Mouse (Mus musculus): ENCODE results near the gene Palm. TPM values are rescaled to one million over a fixed set of nuclear protein-coding genes. Genes with fewer than 3 reads are reported as not detected.

Gene Palm
- polyA plus RNA-seq, 1 experiment = 53.3 TPM

- Histone ChIP-seq H3K9ac (ENCODE audit: low read depth, poor library complexity, severe bottlenecking) (peak overlapping the region; percentile 93), H3K27ac (ENCODE audit: insufficient read depth, low read length) (peak overlapping the region; percentile 89), H3K4me1 (ENCODE audit: control insufficient read depth, insufficient read depth, low read length) (peaks cover 11% of the 10 kb centered on the region), H3K36me3 (ENCODE audit: control insufficient read depth, insufficient read depth, low read length, poor library complexity, severe bottlenecking) (peaks cover 34% of the 10 kb centered on the region), H3K27me3 (ENCODE audit: control insufficient read depth, insufficient read depth, low read length, poor library complexity, severe bottlenecking) (no peaks in the 10 kb centered on the region), H3K4me3 (ENCODE audit: low read depth, low read length) (peak overlapping the region; percentile 80), H3K9me3 (replicated peaks; ENCODE audit: control insufficient read depth, insufficient read depth, low read length, poor library complexity, severe bottlenecking) (no peaks in the 10 kb centered on the region)
- TF ChIP-seq EP300 (IDR thresholded peaks at IDR 0.05; ENCODE audit: insufficient read depth, low read depth, low read length) = no peak
- no peak for TF ChIP-seq CTCF (IDR thresholded peaks at IDR 0.05; ENCODE audit: low read depth, low read length)
- no peak for TF ChIP-seq POLR2A (IDR thresholded peaks at IDR 0.05; ENCODE audit: insufficient read depth, low read length)
These were observed 61.6 kb downstream of the Palm start for GRCm38 (mm10) chr10:79854801-79855541.

GRCm38 (mm10) chr10:79855558-79856184, 62.3 kb downstream of the Palm start:
- TF ChIP-seq POLR2A (IDR thresholded peaks at IDR 0.05; ENCODE audit: insufficient read depth, low read length) = no peak
- no peak for TF ChIP-seq EP300 (IDR thresholded peaks at IDR 0.05; ENCODE audit: insufficient read depth, low read depth, low read length)
- no peak for TF ChIP-seq CTCF (IDR thresholded peaks at IDR 0.05; ENCODE audit: low read depth, low read length)
- Histone ChIP-seq H3K27me3 (ENCODE audit: control insufficient read depth, insufficient read depth, low read length, poor library complexity, severe bottlenecking) (no peaks in the 10 kb centered on the region), H3K9me3 (replicated peaks; ENCODE audit: control insufficient read depth, insufficient read depth, low read length, poor library complexity, severe bottlenecking) (no peaks in the 10 kb centered on the region), H3K4me1 (ENCODE audit: control insufficient read depth, insufficient read depth, low read length) (peaks cover 5% of the 10 kb centered on the region), H3K36me3 (ENCODE audit: control insufficient read depth, insufficient read depth, low read length, poor library complexity, severe bottlenecking) (peaks cover 41% of the 10 kb centered on the region), H3K4me3 (ENCODE audit: low read depth, low read length) (peak overlapping the region; percentile 80), H3K9ac (ENCODE audit: low read depth, poor library complexity, severe bottlenecking) (peak overlapping the region; percentile 93), H3K27ac (ENCODE audit: insufficient read depth, low read length) (peak overlapping the region; percentile 89)

- no peaks in the 10 kb centered on the region for H3K27me3 ChIP-seq (ENCODE audit: control insufficient read depth, insufficient read depth, low read length, poor library complexity, severe bottlenecking)
- TF ChIP-seq EP300 (IDR thresholded peaks at IDR 0.05; ENCODE audit: insufficient read depth, low read depth, low read length) (no peak), POLR2A (IDR thresholded peaks at IDR 0.05; ENCODE audit: insufficient read depth, low read length) (no peak), CTCF (IDR thresholded peaks at IDR 0.05; ENCODE audit: low read depth, low read length) (no peak)
- H3K27ac ChIP-seq (ENCODE audit: insufficient read depth, low read length) = no peak overlapping the region
- H3K9ac ChIP-seq (ENCODE audit: low read depth, poor library complexity, severe bottlenecking) = peak overlapping the region; percentile 93
- no peaks in the 10 kb centered on the region for H3K9me3 ChIP-seq (replicated peaks; ENCODE audit: control insufficient read depth, insufficient read depth, low read length, poor library complexity, severe bottlenecking)
- peaks cover 5% of the 10 kb centered on the region for H3K4me1 ChIP-seq (ENCODE audit: control insufficient read depth, insufficient read depth, low read length)
- peak overlapping the region; percentile 60 for H3K4me3 ChIP-seq (ENCODE audit: low read depth, low read length)
- H3K36me3 ChIP-seq (ENCODE audit: control insufficient read depth, insufficient read depth, low read length, poor library complexity, severe bottlenecking) = peaks cover 46% of the 10 kb centered on the region
These were observed 62.9 kb downstream of the Palm start for GRCm38 (mm10) chr10:79856280-79856679.

GRCm38 (mm10) chr10:79856704-79857451, 63.5 kb downstream of the Palm start:
- TF ChIP-seq EP300 (IDR thresholded peaks at IDR 0.05; ENCODE audit: insufficient read depth, low read depth, low read length) = no peak
- no peak for TF ChIP-seq POLR2A (IDR thresholded peaks at IDR 0.05; ENCODE audit: insufficient read depth, low read length)
- no peak for TF ChIP-seq CTCF (IDR thresholded peaks at IDR 0.05; ENCODE audit: low read depth, low read length)
- Histone ChIP-seq H3K36me3 (ENCODE audit: control insufficient read depth, insufficient read depth, low read length, poor library complexity, severe bottlenecking) (peaks cover 51% of the 10 kb centered on the region), H3K9ac (ENCODE audit: low read depth, poor library complexity, severe bottlenecking) (peak overlapping the region; percentile 93), H3K4me3 (ENCODE audit: low read depth, low read length) (peak overlapping the region; percentile 60), H3K27me3 (ENCODE audit: control insufficient read depth, insufficient read depth, low read length, poor library complexity, severe bottlenecking) (no peaks in the 10 kb centered on the region), H3K27ac (ENCODE audit: insufficient read depth, low read length) (no peak overlapping the region), H3K9me3 (replicated peaks; ENCODE audit: control insufficient read depth, insufficient read depth, low read length, poor library complexity, severe bottlenecking) (no peaks in the 10 kb centered on the region), H3K4me1 (ENCODE audit: control insufficient read depth, insufficient read depth, low read length) (peaks cover 5% of the 10 kb centered on the region)

GRCm38 (mm10) chr10:79857452-79857811, 64.1 kb downstream of the Palm start:
- peaks cover 5% of the 10 kb centered on the region for H3K4me1 ChIP-seq (ENCODE audit: control insufficient read depth, insufficient read depth, low read length)
- H3K9me3 ChIP-seq (replicated peaks; ENCODE audit: control insufficient read depth, insufficient read depth, low read length, poor library complexity, severe bottlenecking) = no peaks in the 10 kb centered on the region
- peak overlapping the region; percentile 93; the same call in 1 of the 2 replicates for H3K9ac ChIP-seq (ENCODE audit: low read depth, poor library complexity, severe bottlenecking)
- H3K36me3 ChIP-seq (ENCODE audit: control insufficient read depth, insufficient read depth, low read length, poor library complexity, severe bottlenecking) = peaks cover 57% of the 10 kb centered on the region
- H3K4me3 ChIP-seq (ENCODE audit: low read depth, low read length) = peak overlapping the region; percentile 60; the same call in 1 of the 2 replicates
- TF ChIP-seq POLR2A (IDR thresholded peaks at IDR 0.05; ENCODE audit: insufficient read depth, low read length) (no peak), EP300 (IDR thresholded peaks at IDR 0.05; ENCODE audit: insufficient read depth, low read depth, low read length) (no peak), CTCF (IDR thresholded peaks at IDR 0.05; ENCODE audit: low read depth, low read length) (no peak)
- H3K27ac ChIP-seq (ENCODE audit: insufficient read depth, low read length) = 0 out of 2 replicates have a peak overlapping the region, but pooled peaks have one; percentile 9
- H3K27me3 ChIP-seq (ENCODE audit: control insufficient read depth, insufficient read depth, low read length, poor library complexity, severe bottlenecking) = no peaks in the 10 kb centered on the region

Measured in ES-Bruce4 (cell line).